Mouse (Mus musculus): ENCODE data around the gene Spryd7. TPM values are rescaled to one million over a fixed set of nuclear protein-coding genes. Genes with fewer than 3 reads are reported as not detected.
A peak's percentile ranks its signal among the peaks of the same experiment; 100 is the strongest.
"Not testable (repeated sequence)": the region's sequence is repeated elsewhere in the genome, so short reads cannot be mapped to it uniquely, and the experiment has no call there.

Spryd7 gene
- polyA plus RNA-seq, 1 experiment from 2014 or later = 25.7 TPM

GRCm38 (mm10) chr14:61575066-61575465 is 18.4 kb upstream of the Spryd7 start:
- Histone ChIP-seq H3K27ac (no peak overlapping the region), H3K4me2 (no peak overlapping the region), H3K36me3 (no peaks in the 10 kb centered on the region), H3K4me3 (no peak overlapping the region), H3K9me3 (no peaks in the 10 kb centered on the region), H3K27me3 (no peaks in the 10 kb centered on the region), H3K4me1 (no peaks in the 10 kb centered on the region), H3K9ac (no peak overlapping the region)
- no peak for ATAC-seq (ENCODE audit: insufficient number of reproducible peaks, low FRiP score, low TSS enrichment, low read depth)
- 87% methylated on average over 10 of the region's 10 CpGs for whole genome bisulfite sequencing

GRCm38 (mm10) chr14:61572131-61572530 is 15.4 kb upstream of the Spryd7 start:
- ATAC-seq (ENCODE audit: insufficient number of reproducible peaks, low FRiP score, low TSS enrichment, low read depth) = no peak
- Histone ChIP-seq H3K27me3 (no peaks in the 10 kb centered on the region), H3K27ac (no peak overlapping the region), H3K4me1 (no peaks in the 10 kb centered on the region), H3K4me2 (no peak overlapping the region), H3K9ac (no peak overlapping the region), H3K9me3 (no peaks in the 10 kb centered on the region), H3K36me3 (no peaks in the 10 kb centered on the region), H3K4me3 (no peak overlapping the region)
- WGBS = 71% methylated on average over 2 of the region's 2 CpGs

GRCm38 (mm10) chr14:61571366-61571765 is 14.7 kb upstream of the Spryd7 start:
- WGBS = 7% methylated on average over 4 of the region's 4 CpGs

GRCm38 (mm10) chr14:61569344-61569743 is 12.7 kb upstream of the Spryd7 start:
- 57% methylated on average over 2 of the region's 2 CpGs for WGBS
- Histone ChIP-seq H3K4me1 (no peaks in the 10 kb centered on the region), H3K9me3 (no peaks in the 10 kb centered on the region), H3K27me3 (no peaks in the 10 kb centered on the region), H3K36me3 (no peaks in the 10 kb centered on the region), H3K4me2 (no peak overlapping the region), H3K9ac (no peak overlapping the region), H3K4me3 (no peak overlapping the region), H3K27ac (no peak overlapping the region)
- no peak for ATAC-seq (ENCODE audit: insufficient number of reproducible peaks, low FRiP score, low TSS enrichment, low read depth)

More at GRCm38 (mm10) chr14:61571366-61571765, 14.7 kb upstream of the Spryd7 start:
- ATAC-seq (ENCODE audit: insufficient number of reproducible peaks, low FRiP score, low TSS enrichment, low read depth) = no peak
- Histone ChIP-seq H3K27me3 (no peaks in the 10 kb centered on the region), H3K36me3 (no peaks in the 10 kb centered on the region), H3K4me2 (peak overlapping the region; percentile 2; the same call in 1 of the 2 replicates), H3K9me3 (no peaks in the 10 kb centered on the region), H3K9ac (no peak overlapping the region), H3K4me1 (no peaks in the 10 kb centered on the region), H3K27ac (no peak overlapping the region), H3K4me3 (no peak overlapping the region)

- H3K4me2 ChIP-seq; H3K9me3 ChIP-seq; H3K36me3 ChIP-seq; ATAC-seq (ENCODE audit: insufficient number of reproducible peaks, low FRiP score, low TSS enrichment, low read depth); H3K9ac ChIP-seq; H3K4me1 ChIP-seq; H3K27me3 ChIP-seq; H3K4me3 ChIP-seq; H3K27ac ChIP-seq: not testable (repeated sequence)
- WGBS = 91% methylated on average over 4 of the region's 4 CpGs
These were observed 9.5 kb upstream of the Spryd7 start for GRCm38 (mm10) chr14:61566211-61566610.

GRCm38 (mm10) chr14:61559856-61560255 is 3.2 kb upstream of the Spryd7 start:
- Histone ChIP-seq H3K4me3 (no peak overlapping the region), H3K36me3 (no peaks in the 10 kb centered on the region), H3K27ac (no peak overlapping the region), H3K27me3 (no peaks in the 10 kb centered on the region), H3K4me1 (peaks cover 8% of the 10 kb centered on the region; the same call in 1 of the 2 replicates), H3K9ac (no peak overlapping the region), H3K4me2 (no peak overlapping the region), H3K9me3 (no peaks in the 10 kb centered on the region)
- ATAC-seq (ENCODE audit: insufficient number of reproducible peaks, low FRiP score, low TSS enrichment, low read depth) = no peak
- WGBS = 57% methylated on average over 3 of the region's 3 CpGs

- H3K4me1 ChIP-seq = peaks cover 8% of the 10 kb centered on the region; the same call in 1 of the 2 replicates
- no peak overlapping the region for H3K9ac ChIP-seq
- H3K4me3 ChIP-seq = no peak overlapping the region
- no peak overlapping the region for H3K4me2 ChIP-seq
- H3K36me3 ChIP-seq = no peaks in the 10 kb centered on the region
- no peaks in the 10 kb centered on the region for H3K9me3 ChIP-seq
- 83% methylated on average over 6 of the region's 6 CpGs for WGBS
- no peaks in the 10 kb centered on the region for H3K27me3 ChIP-seq
- no peak overlapping the region for H3K27ac ChIP-seq
- ATAC-seq (ENCODE audit: insufficient number of reproducible peaks, low FRiP score, low TSS enrichment, low read depth) = no peak
These were observed 2.2 kb upstream of the Spryd7 start for GRCm38 (mm10) chr14:61558901-61559300.

GRCm38 (mm10) chr14:61555931-61556288 is 776 bp downstream of the Spryd7 start:
- 5% methylated on average over 6 of the region's 6 CpGs for WGBS
- no peaks in the 10 kb centered on the region for H3K9me3 ChIP-seq
- peaks cover 8% of the 10 kb centered on the region; the same call in 1 of the 2 replicates for H3K4me1 ChIP-seq
- H3K4me2 ChIP-seq = peak overlapping the region; percentile 93
- peak overlapping the region; percentile 76 for H3K4me3 ChIP-seq
- H3K27me3 ChIP-seq = no peaks in the 10 kb centered on the region
- no peaks in the 10 kb centered on the region for H3K36me3 ChIP-seq
- H3K27ac ChIP-seq = peak overlapping the region; percentile 81
- peak overlapping the region; percentile 61 for H3K9ac ChIP-seq
- ATAC-seq (ENCODE audit: insufficient number of reproducible peaks, low FRiP score, low TSS enrichment, low read depth) = no peak

- ATAC-seq (ENCODE audit: insufficient number of reproducible peaks, low FRiP score, low TSS enrichment, low read depth) = no peak
- Histone ChIP-seq H3K4me2 (no peak overlapping the region), H3K27ac (no peak overlapping the region), H3K27me3 (no peaks in the 10 kb centered on the region), H3K9me3 (no peaks in the 10 kb centered on the region), H3K4me3 (no peak overlapping the region), H3K9ac (no peak overlapping the region), H3K36me3 (peaks cover 14% of the 10 kb centered on the region), H3K4me1 (no peaks in the 10 kb centered on the region)
- 81% methylated on average over 1 of the region's 1 CpGs for WGBS
These were observed 8.1 kb downstream of the Spryd7 start for GRCm38 (mm10) chr14:61548614-61549013.

GRCm38 (mm10) chr14:61537772-61538171 is 18.9 kb downstream of the Spryd7 start:
- H3K9me3 ChIP-seq; H3K4me1 ChIP-seq; ATAC-seq (ENCODE audit: insufficient number of reproducible peaks, low FRiP score, low TSS enrichment, low read depth); H3K27ac ChIP-seq; H3K9ac ChIP-seq; H3K27me3 ChIP-seq; H3K4me3 ChIP-seq; H3K4me2 ChIP-seq: not testable (repeated sequence)
- 74% methylated on average over 10 of the region's 11 CpGs for WGBS
- peaks cover 10% of the 10 kb centered on the region for H3K36me3 ChIP-seq

GRCm38 (mm10) chr14:61536631-61537264 is 19.9 kb downstream of the Spryd7 start:
- 64% methylated on average over 5 of the region's 5 CpGs for WGBS
- Histone ChIP-seq H3K9me3 (no peaks in the 10 kb centered on the region), H3K4me1 (no peaks in the 10 kb centered on the region), H3K4me3 (no peak overlapping the region), H3K9ac (no peak overlapping the region), H3K36me3 (peaks cover 10% of the 10 kb centered on the region), H3K4me2 (no peak overlapping the region), H3K27ac (no peak overlapping the region), H3K27me3 (no peaks in the 10 kb centered on the region)
- no peak for ATAC-seq (ENCODE audit: insufficient number of reproducible peaks, low FRiP score, low TSS enrichment, low read depth)

GRCm38 (mm10) chr14:61535811-61536210 is 20.9 kb downstream of the Spryd7 start:
- 88% methylated on average over 3 of the region's 3 CpGs for WGBS
- H3K36me3 ChIP-seq = peaks cover 14% of the 10 kb centered on the region
- no peaks in the 10 kb centered on the region for H3K4me1 ChIP-seq
- no peak overlapping the region for H3K4me2 ChIP-seq
- ATAC-seq (ENCODE audit: insufficient number of reproducible peaks, low FRiP score, low TSS enrichment, low read depth) = no peak
- H3K9ac ChIP-seq = no peak overlapping the region
- no peak overlapping the region for H3K4me3 ChIP-seq
- H3K9me3 ChIP-seq = no peaks in the 10 kb centered on the region
- H3K27ac ChIP-seq = no peak overlapping the region
- no peaks in the 10 kb centered on the region for H3K27me3 ChIP-seq

GRCm38 (mm10) chr14:61530966-61531365 is 25.7 kb downstream of the Spryd7 start:
- H3K27me3 ChIP-seq = no peaks in the 10 kb centered on the region
- no peak overlapping the region for H3K4me2 ChIP-seq
- no peaks in the 10 kb centered on the region for H3K4me1 ChIP-seq
- no peak overlapping the region for H3K9ac ChIP-seq
- no peaks in the 10 kb centered on the region for H3K9me3 ChIP-seq
- H3K36me3 ChIP-seq = peaks cover 14% of the 10 kb centered on the region
- ATAC-seq (ENCODE audit: insufficient number of reproducible peaks, low FRiP score, low TSS enrichment, low read depth) = no peak
- no peak overlapping the region for H3K4me3 ChIP-seq
- H3K27ac ChIP-seq = no peak overlapping the region

Measured in limb, embryonic 15.5 days (tissue).